Mouse (Mus musculus): ENCODE data around the gene Gata1. TPM values are rescaled to one million over a fixed set of nuclear protein-coding genes. Genes with fewer than 3 reads are reported as not detected.
"Not testable (repeated sequence)": the region's sequence is repeated elsewhere in the genome, so short reads cannot be mapped to it uniquely, and the experiment has no call there.

The Gata1 gene
- 36.7 and 43.1 TPM in 2 replicates for polyA plus RNA-seq (2012)

DNA sequence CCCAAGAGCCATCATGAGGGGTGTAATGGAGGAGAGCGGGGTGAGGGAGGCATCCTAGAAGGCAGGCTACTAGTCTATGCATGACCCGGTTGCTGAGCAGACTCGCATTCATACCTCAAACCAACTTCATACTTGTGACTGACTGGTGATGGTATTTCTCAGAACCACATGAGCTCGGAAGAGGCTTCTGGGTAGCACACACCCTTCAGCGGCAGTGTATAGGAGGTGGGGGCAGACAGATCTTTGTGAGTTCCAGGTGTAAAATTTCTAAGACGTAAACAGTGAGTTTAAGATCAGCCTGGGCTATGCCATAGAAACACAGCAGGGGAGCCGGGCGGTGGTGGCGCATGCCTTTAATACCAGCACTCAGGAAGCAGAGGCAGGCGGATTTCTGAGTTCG lies at the start of gene Gata1:
Gene Gata1, minus strand, starts transcription at position 180 of the 400 bp plus-strand sequence.
- H3K4me3 ChIP-seq (replicated peaks), result no peak within 1 kb of the TSS
- TF ChIP-seq GATA1 (IDR thresholded peaks at IDR 0.05; ENCODE audit: low read length) (no peak), TAL1 (IDR thresholded peaks at IDR 0.05; ENCODE audit: low read length) (no peak)
- peaks cover 43% of the 10 kb centered on the region for H3K4me1 ChIP-seq (ENCODE audit: control insufficient read depth)
- peaks cover 32% of the 10 kb centered on the region for H3K36me3 ChIP-seq (ENCODE audit: control insufficient read depth)
- H3K9me3 ChIP-seq (ENCODE audit: control insufficient read depth, low read length), result no peaks in the 10 kb centered on the region
- H3K27me3 ChIP-seq (ENCODE audit: control insufficient read depth), result no peaks in the 10 kb centered on the region

DNA sequence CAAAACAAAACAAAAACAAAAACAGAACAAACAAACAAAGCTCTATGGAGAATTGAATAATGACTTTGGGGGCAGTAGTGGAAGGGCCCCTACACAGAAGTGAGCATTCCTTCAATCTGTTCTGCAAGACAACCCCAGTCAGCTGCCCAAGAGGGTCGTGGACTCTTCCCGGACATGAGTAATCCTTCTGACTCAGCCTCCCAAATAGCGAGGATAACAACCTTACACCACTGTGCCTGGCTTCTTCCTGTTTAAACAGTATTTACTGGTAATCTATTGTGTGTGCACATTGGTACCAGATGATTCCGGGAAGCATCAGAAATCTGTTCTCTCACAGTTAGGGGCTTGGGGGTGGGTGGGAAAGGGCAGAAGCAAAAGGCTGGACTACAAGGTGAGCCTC lies 48.9 kb upstream of the Gata1 start:
- Histone ChIP-seq H3K27me3 (ENCODE audit: control insufficient read depth) (no peaks in the 10 kb centered on the region; the same call in 1 of the 2 replicates), H3K9me3 (ENCODE audit: control insufficient read depth, low read length) (no peaks in the 10 kb centered on the region), H3K36me3 (ENCODE audit: control insufficient read depth) (no peaks in the 10 kb centered on the region), H3K4me1 (ENCODE audit: control insufficient read depth) (no peaks in the 10 kb centered on the region), H3K4me3 (replicated peaks) (no peak overlapping the region)
- TF ChIP-seq GATA1 (IDR thresholded peaks at IDR 0.05; ENCODE audit: low read length) (no peak), TAL1 (IDR thresholded peaks at IDR 0.05; ENCODE audit: low read length) (no peak)

DNA sequence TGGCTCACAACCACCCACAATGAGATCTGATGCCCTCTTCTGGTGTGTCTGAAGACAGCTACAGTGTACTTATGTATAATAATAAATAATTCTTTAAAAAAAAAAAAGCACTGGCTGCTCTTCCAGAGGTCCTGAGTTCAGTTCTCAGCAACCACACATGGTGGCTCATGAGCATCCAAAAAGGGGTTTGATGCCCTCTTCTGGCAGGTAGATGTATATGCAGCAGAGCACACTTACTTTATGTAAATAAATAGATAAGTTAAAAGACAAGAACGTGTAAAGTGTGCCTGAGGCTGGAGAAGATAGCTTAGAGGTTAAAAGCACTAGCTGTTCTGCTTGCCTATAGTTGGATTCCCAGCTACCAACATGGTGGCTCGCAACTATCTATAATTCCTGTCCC lies 46.9 kb upstream of the Gata1 start:
- Histone ChIP-seq H3K4me1 (ENCODE audit: control insufficient read depth) (no peaks in the 10 kb centered on the region), H3K27me3 (ENCODE audit: control insufficient read depth) (no peaks in the 10 kb centered on the region), H3K36me3 (ENCODE audit: control insufficient read depth) (no peaks in the 10 kb centered on the region), H3K9me3 (ENCODE audit: control insufficient read depth, low read length) (no peaks in the 10 kb centered on the region), H3K4me3 (replicated peaks) (no peak overlapping the region)
- no peak for TF ChIP-seq TAL1 (IDR thresholded peaks at IDR 0.05; ENCODE audit: low read length)
- TF ChIP-seq GATA1 (IDR thresholded peaks at IDR 0.05; ENCODE audit: low read length), result no peak

DNA sequence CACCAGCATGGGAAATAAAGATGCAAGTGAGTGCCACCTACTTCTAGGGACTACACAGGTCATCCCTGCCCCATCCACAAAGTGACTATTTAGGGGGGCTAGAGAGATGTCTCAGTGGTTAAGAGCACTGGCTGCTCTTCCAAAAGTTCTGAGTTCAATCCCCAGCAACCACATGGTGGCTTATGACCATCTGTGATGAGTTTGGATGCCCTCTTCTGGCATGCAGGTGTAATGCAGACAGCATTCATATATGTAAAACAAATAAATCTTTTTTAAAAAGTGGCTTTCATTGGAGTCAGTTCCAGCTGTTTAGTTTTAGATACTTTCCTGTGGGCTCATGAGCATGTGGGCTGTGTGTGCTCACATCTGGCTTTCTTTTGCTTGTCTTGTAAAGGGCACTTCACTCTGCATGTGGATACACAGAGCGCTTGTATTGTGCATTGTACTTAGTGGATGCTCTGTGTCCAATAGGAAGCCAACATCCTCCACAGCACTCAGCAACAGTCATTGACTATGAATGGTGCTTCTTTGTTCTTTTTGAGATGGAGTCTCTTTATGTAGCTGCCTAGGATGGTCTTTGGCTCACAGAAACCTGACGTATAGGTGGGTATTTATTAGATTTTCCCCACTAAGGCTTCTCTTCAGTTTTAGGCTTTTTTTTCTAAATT lies 42.4 kb upstream of the Gata1 start:
- H3K4me1 ChIP-seq (ENCODE audit: control insufficient read depth), result no peaks in the 10 kb centered on the region
- no peaks in the 10 kb centered on the region for H3K36me3 ChIP-seq (ENCODE audit: control insufficient read depth)
- no peak overlapping the region for H3K4me3 ChIP-seq (replicated peaks)
- no peaks in the 10 kb centered on the region for H3K27me3 ChIP-seq (ENCODE audit: control insufficient read depth)
- TF ChIP-seq TAL1 (IDR thresholded peaks at IDR 0.05; ENCODE audit: low read length) (no peak), GATA1 (IDR thresholded peaks at IDR 0.05; ENCODE audit: low read length) (no peak)
- H3K9me3 ChIP-seq (ENCODE audit: control insufficient read depth, low read length), result no peaks in the 10 kb centered on the region

DNA sequence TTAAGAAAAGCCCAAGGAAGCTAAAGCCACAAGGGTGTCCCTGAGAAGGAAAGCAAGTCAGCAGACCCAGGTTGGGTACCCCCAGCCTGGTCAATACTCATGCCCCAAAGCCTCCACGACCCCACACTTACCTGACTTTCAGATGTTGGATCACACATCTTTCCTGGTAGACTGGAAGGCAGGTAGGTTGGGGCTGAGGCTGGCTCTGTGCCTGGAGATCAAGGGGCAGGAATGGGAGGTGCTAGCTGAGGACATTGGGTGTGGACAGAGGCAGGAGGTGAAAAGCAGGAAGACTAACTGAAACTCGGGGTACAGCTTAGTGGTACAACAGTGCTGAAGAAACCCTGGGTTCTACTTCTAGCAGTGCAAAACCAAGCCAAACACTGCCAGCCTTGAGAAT lies 40.4 kb upstream of the Gata1 start, which contains the start of gene Glod5:
Gene Glod5, minus strand, starts transcription at position 207 of the 400 bp plus-strand sequence.
- Histone ChIP-seq H3K9me3 (ENCODE audit: control insufficient read depth, low read length) (no peaks in the 10 kb centered on the region), H3K36me3 (ENCODE audit: control insufficient read depth) (no peaks in the 10 kb centered on the region), H3K4me3 (replicated peaks) (no peak within 1 kb of the TSS), H3K27me3 (ENCODE audit: control insufficient read depth) (no peaks in the 10 kb centered on the region), H3K4me1 (ENCODE audit: control insufficient read depth) (no peaks in the 10 kb centered on the region)
- no peak for TF ChIP-seq GATA1 (IDR thresholded peaks at IDR 0.05; ENCODE audit: low read length)
- no peak for TF ChIP-seq TAL1 (IDR thresholded peaks at IDR 0.05; ENCODE audit: low read length)

DNA sequence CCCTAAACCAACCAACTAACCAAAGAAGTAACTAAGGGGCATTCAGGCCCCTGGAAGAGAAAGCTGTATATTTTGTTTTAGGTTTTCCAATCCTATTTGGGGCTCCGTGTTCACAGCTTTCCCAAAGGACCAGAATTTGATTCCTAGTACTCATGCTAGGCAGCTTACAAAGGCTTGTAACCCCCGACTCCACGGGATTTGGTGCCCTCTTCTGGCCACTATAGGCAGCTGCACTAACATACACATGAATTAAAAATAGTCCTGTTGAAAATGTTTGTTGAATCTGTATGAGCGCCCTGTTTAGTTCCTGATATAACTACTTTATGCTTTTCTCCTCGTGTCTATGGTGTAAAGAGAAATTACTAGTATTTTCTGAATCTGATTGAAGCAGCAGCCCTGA lies 39.3 kb upstream of the Gata1 start:
- Histone ChIP-seq H3K36me3 (ENCODE audit: control insufficient read depth) (no peaks in the 10 kb centered on the region), H3K27me3 (ENCODE audit: control insufficient read depth) (no peaks in the 10 kb centered on the region), H3K4me1 (ENCODE audit: control insufficient read depth) (no peaks in the 10 kb centered on the region), H3K9me3 (ENCODE audit: control insufficient read depth, low read length) (no peaks in the 10 kb centered on the region), H3K4me3 (replicated peaks) (no peak overlapping the region)
- no peak for TF ChIP-seq TAL1 (IDR thresholded peaks at IDR 0.05; ENCODE audit: low read length)
- TF ChIP-seq GATA1 (IDR thresholded peaks at IDR 0.05; ENCODE audit: low read length), result no peak

DNA sequence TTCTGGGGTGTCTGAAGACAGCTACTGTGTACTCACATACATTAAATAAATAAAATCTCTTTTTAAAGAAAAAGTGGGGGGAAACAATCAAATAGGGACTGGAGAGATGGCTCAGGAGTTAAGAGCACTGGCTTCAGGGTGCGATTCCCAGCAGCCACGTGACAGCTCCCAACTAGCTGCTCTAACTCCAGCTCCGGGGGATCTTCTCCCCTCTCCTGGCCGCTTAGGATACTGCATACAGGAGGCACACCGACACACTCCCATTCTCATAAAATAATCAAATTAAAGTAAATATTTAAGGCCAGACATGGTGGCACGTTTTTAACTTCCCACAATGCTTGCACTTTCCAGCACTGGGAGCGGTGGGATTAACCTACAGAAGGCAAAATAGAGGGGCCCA lies 37.8 kb upstream of the Gata1 start:
- H3K4me1 ChIP-seq (ENCODE audit: control insufficient read depth); H3K27me3 ChIP-seq (ENCODE audit: control insufficient read depth); H3K9me3 ChIP-seq (ENCODE audit: control insufficient read depth, low read length); H3K4me3 ChIP-seq (replicated peaks); H3K36me3 ChIP-seq (ENCODE audit: control insufficient read depth): not testable (repeated sequence)

DNA sequence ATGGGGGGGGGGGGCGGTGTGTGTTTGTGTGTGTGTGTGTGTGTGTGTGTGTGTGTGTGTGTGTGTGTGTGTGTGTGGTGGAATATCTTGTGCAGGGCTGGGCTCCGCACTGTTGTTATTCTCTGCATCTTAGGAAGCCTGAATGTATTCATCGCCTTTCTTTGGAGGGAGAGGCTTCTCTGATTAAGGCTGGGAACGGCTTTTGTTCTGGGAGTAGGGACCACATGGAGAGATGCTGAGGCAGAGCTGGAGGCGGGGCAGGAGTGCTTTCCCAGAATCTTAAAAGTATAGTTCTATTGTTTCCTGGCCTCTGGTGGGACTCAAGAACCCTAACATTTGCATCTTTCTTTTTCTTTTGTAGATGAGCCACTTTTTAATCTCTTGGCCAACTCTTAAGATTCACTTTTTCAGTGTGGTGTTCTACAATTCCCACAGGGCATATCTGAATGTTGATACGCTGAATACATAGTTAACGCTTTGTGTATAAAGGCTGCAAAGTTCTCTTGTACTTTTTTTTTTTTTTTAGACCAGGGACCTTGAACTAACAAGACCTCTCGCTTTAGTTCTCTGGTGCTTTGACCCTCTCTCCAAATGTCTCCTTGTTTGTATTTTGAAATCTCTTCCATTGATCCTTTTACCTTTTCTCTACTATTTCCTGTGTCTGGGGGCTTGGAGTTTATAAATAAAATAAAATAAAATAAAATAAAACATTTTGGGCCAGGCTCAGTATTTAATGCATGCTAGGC lies 35.9 kb upstream of the Gata1 start:
- Histone ChIP-seq H3K9me3 (ENCODE audit: control insufficient read depth, low read length) (no peaks in the 10 kb centered on the region), H3K27me3 (ENCODE audit: control insufficient read depth) (no peaks in the 10 kb centered on the region), H3K4me3 (replicated peaks) (no peak overlapping the region), H3K4me1 (ENCODE audit: control insufficient read depth) (peaks cover 4% of the 10 kb centered on the region), H3K36me3 (ENCODE audit: control insufficient read depth) (no peaks in the 10 kb centered on the region)
- TF ChIP-seq TAL1 (IDR thresholded peaks at IDR 0.05; ENCODE audit: low read length) (no peak), GATA1 (IDR thresholded peaks at IDR 0.05; ENCODE audit: low read length) (no peak)

DNA sequence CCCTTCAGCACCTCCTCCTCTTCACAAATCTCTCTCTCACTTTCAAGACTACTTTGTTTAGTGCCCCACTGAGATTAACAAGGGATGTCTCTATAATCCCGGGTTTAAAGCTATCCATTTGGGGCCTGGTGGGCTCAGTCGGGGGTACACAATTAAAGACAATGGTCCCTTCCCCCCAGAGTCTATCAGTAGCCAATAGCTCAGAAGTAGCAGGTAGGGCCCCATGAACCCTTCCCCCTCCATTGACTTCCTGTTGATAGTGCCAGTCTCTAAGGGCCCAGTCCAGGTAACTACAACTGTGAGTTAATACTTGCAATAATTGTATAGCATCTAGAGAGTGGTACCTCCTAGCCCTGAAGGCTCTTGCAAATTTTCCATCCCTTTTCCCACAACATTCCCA lies 35.3 kb upstream of the Gata1 start:
- no peak overlapping the region for H3K4me3 ChIP-seq (replicated peaks)
- H3K36me3 ChIP-seq (ENCODE audit: control insufficient read depth), result no peaks in the 10 kb centered on the region
- H3K27me3 ChIP-seq (ENCODE audit: control insufficient read depth), result no peaks in the 10 kb centered on the region
- H3K4me1 ChIP-seq (ENCODE audit: control insufficient read depth), result peaks cover 9% of the 10 kb centered on the region
- H3K9me3 ChIP-seq (ENCODE audit: control insufficient read depth, low read length), result no peaks in the 10 kb centered on the region
- TF ChIP-seq TAL1 (IDR thresholded peaks at IDR 0.05; ENCODE audit: low read length) (no peak), GATA1 (IDR thresholded peaks at IDR 0.05; ENCODE audit: low read length) (no peak)

DNA sequence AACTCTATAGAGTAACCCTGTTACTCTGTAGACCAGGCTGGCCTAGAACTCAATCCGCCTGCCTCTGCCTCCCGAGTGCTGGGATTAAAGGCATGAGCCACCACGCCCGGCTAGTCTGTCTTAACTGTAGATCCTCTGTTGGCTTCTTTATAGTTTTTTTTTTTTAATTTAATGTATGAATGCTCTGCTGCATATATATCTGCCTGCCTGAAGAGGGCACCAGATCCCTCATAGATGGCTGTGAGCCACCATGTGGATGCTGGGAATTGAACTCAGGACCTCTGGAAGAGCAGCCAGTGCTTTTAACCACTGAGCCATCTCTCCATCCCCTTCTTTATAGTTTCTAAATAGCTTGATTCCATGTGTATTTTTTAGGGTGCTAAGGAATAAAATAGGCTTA lies 31.5 kb upstream of the Gata1 start:
- H3K9me3 ChIP-seq (ENCODE audit: control insufficient read depth, low read length); H3K36me3 ChIP-seq (ENCODE audit: control insufficient read depth); H3K4me1 ChIP-seq (ENCODE audit: control insufficient read depth); H3K27me3 ChIP-seq (ENCODE audit: control insufficient read depth); H3K4me3 ChIP-seq (replicated peaks): not testable (repeated sequence)

All from erythroblast, embryonic 14.5 days (primary cell).